Comparison of ENCODE assay signal across 10 mouse cellular contexts in the genomic region with DNA sequence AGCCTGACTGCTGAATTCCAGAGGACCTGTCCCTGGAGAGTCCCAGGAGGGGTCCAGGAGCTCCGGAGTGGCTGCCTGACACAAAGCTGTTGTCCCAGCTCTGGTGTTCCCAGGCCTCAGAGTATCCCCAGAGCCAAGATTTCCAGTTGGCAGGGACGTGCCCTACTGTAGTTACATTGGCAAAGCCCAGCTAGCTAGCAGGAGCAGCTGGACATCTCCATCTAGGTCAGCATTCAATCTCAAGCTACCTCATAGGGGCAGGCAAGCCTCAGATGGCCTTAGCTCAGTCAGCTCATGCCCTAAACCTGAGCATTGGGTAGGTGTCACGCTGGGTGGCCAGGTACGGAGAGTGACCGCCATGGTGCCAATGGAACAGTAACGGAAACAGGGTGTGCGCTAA.
DNase-seq lines count a peak whose midpoint lies in the region; ATAC-seq lines count a peak whose summit lies in the region.
"Had no signal": no experiment of that assay in that cellular context is flagged by ENCODE, and none has a peak within 500 bp of the region (broad histone marks: within the 10 kb centered on the region; RNA-seq: fewer than 3 reads in every experiment).

No protein-coding gene starts in this region.

- H3K4me1 ChIP-seq in hindbrain, embryonic 11.5 days (replicated peaks; ENCODE audit: control insufficient read depth, insufficient read depth, low read length) = peaks cover 8% of the 10 kb centered on the region
- peaks cover 42% of the 10 kb centered on the region for H3K4me1 ChIP-seq in hindbrain, embryonic 13.5 days (replicated peaks)

- H3K9me3 ChIP-seq in hindbrain, embryonic 11.5 days (ENCODE audit: control insufficient read depth, low read length) = no peaks in the 10 kb centered on the region
- H3K9me3 ChIP-seq in hindbrain, embryonic 13.5 days = no peaks in the 10 kb centered on the region

- no peak for ATAC-seq in hindbrain, embryonic 11.5 days (ENCODE audit: low FRiP score)
- ATAC-seq in hindbrain, embryonic 13.5 days (ENCODE audit: low FRiP score) = no peak
- ATAC-seq: intestine, embryonic 16.5 days had no signal

- peak overlapping the region; percentile 25; the same call in 1 of the 2 replicates for H3K27ac ChIP-seq in hindbrain, embryonic 11.5 days (ENCODE audit: low read depth, low read length)
- H3K27ac ChIP-seq in hindbrain, embryonic 13.5 days = no peak overlapping the region
- H3K27ac ChIP-seq: left cerebral cortex, adult 2 months had no signal

- WGBS in hindbrain, embryonic 11.5 days = 93% methylated on average over 7 of the region's 7 CpGs
- WGBS in hindbrain, embryonic 13.5 days = 90% methylated on average over 7 of the region's 7 CpGs

- no peak overlapping the region for H3K9ac ChIP-seq in hindbrain, embryonic 11.5 days (ENCODE audit: low read depth, low read length)
- H3K9ac ChIP-seq in hindbrain, embryonic 13.5 days = no peak overlapping the region

- H3K36me3 ChIP-seq in hindbrain, embryonic 11.5 days (ENCODE audit: control insufficient read depth, insufficient read depth, low read length) = no peaks in the 10 kb centered on the region
- H3K36me3 ChIP-seq in hindbrain, embryonic 13.5 days = no peaks in the 10 kb centered on the region

- DNase-seq in hindbrain, embryonic 11.5 days (ENCODE audit: low spot score) = no peak
- peak; percentile 61 to 75 for DNase-seq in right cerebral cortex, postnatal 10 days (ENCODE audit: low spot score in 2 of 2)
- DNase-seq in right cerebral cortex, postnatal 25 days = no peak
- DNase-seq in cerebellum, postnatal 36 days = peak; percentile 74 to 77
- DNase-seq in skeletal muscle tissue, adult 2 months (ENCODE audit: low read depth, low spot score) = peak; percentile 82
- no peak for DNase-seq in right cerebral cortex, postnatal 4 days
- DNase-seq in spleen, postnatal 4 days (ENCODE audit: low spot score in 2 of 2) = no peak

- no peak overlapping the region for H3K4me3 ChIP-seq in hindbrain, embryonic 11.5 days (ENCODE audit: low read depth, low read length)
- H3K4me3 ChIP-seq in hindbrain, embryonic 13.5 days = no peak overlapping the region
- H3K4me3 ChIP-seq: left cerebral cortex, adult 2 months had no signal

- H3K27me3 ChIP-seq in hindbrain, embryonic 11.5 days (ENCODE audit: control insufficient read depth, insufficient read depth, low read length) = no peaks in the 10 kb centered on the region
- no peaks in the 10 kb centered on the region for H3K27me3 ChIP-seq in hindbrain, embryonic 13.5 days

- H3K4me2 ChIP-seq in hindbrain, embryonic 11.5 days (replicated peaks; ENCODE audit: low read depth, low read length) = no peak overlapping the region
- no peak overlapping the region for H3K4me2 ChIP-seq in hindbrain, embryonic 13.5 days

Comparison
In these comparisons a context has a peak if more than half of its experiments do, and no peak if none do; other contexts are left out.
1. DNase-seq: peak in right cerebral cortex, postnatal 10 days (2 of 2), cerebellum, postnatal 36 days (2 of 2) and skeletal muscle tissue, adult 2 months (single experiment); none in hindbrain, embryonic 11.5 days (single experiment), right cerebral cortex, postnatal 25 days (single experiment), right cerebral cortex, postnatal 4 days (single experiment) and spleen, postnatal 4 days (0 of 2).